Mouse (Mus musculus) kidney, adult 2 months (tissue): Measurements from ENCODE around the gene Irgm1. TPM values are rescaled to one million over a fixed set of nuclear protein-coding genes. Genes with fewer than 3 reads are reported as not detected.
"Not testable (repeated sequence)": the region's sequence is repeated elsewhere in the genome, so short reads cannot be mapped to it uniquely, and the experiment has no call there.

Source experiments
- DNase-seq: peaks from one replicate; pipeline ENCODE4 v3.0.0; 2021
- H3K27ac ChIP-seq: fragments of 200-500 bp; 2 replicates; pipeline ENCODE4 v1.5.1; 2012; ENCODE audit warnings: low read depth, low read length, control low read depth, inconsistent platforms; ENCODE audit not compliant: insufficient read depth
- H3K27me3 ChIP-seq: fragments of 200-500 bp; replicated peaks from 2 replicates; pipeline ENCODE4 v1.6.1; 2012; ENCODE audit warnings: mild to moderate bottlenecking, moderate library complexity, low read length, inconsistent platforms; ENCODE audit not compliant: control insufficient read depth, insufficient read depth
- H3K36me3 ChIP-seq: fragments of 200-500 bp; 2 replicates; pipeline ENCODE4 v1.6.1; 2012; ENCODE audit warnings: mild to moderate bottlenecking, moderate library complexity, low read length, inconsistent platforms; ENCODE audit not compliant: control insufficient read depth, insufficient read depth
- H3K4me1 ChIP-seq: fragments of 200-500 bp; 2 replicates; pipeline ENCODE4 v1.6.1; 2011; ENCODE audit warnings: low read length; ENCODE audit not compliant: control insufficient read depth, insufficient read depth
- H3K4me3 ChIP-seq: fragments of 200-500 bp; 2 replicates; pipeline ENCODE4 v1.5.1; 2011; ENCODE audit warnings: mild to moderate bottlenecking, low read depth, low read length, control low read depth; ENCODE audit not compliant: insufficient read depth
- CTCF ChIP-seq: fragments of 200-500 bp; conservative IDR thresholded peaks from 2 replicates; pipeline ENCODE4 v1.5.1; 2011; ENCODE audit warnings: low read depth, mild to moderate bottlenecking, control low read depth, low read length, moderate library complexity, mixed read lengths; ENCODE audit not compliant: insufficient read depth, insufficient read length
- POLR2A ChIP-seq: fragments of 200-500 bp; IDR thresholded peaks from one replicate; pipeline ENCODE4 v1.6.1; 2011; ENCODE audit warnings: low read depth, low read length, control low read depth
- WGBS: fragments of 180-500 bp; shearing (Covaris S2); methylation state at CpG from one replicate; pipeline ENCODE4 v1.1.7; 2018; 5-methylcytosine and 5-hydroxymethylcytosine counted together
- polyA plus RNA-seq: library from polyadenylated mRNA; depleted of rRNA; stranded (reverse); fragments of >200 nt; gene quantifications from 2 replicates; pipeline ENCODE4 v1.2.3, GENCODE M21; 2012; rRNA removed

Irgm1 gene
- 24.4 and 28.2 TPM in 2 replicates for polyA plus RNA-seq

DNA sequence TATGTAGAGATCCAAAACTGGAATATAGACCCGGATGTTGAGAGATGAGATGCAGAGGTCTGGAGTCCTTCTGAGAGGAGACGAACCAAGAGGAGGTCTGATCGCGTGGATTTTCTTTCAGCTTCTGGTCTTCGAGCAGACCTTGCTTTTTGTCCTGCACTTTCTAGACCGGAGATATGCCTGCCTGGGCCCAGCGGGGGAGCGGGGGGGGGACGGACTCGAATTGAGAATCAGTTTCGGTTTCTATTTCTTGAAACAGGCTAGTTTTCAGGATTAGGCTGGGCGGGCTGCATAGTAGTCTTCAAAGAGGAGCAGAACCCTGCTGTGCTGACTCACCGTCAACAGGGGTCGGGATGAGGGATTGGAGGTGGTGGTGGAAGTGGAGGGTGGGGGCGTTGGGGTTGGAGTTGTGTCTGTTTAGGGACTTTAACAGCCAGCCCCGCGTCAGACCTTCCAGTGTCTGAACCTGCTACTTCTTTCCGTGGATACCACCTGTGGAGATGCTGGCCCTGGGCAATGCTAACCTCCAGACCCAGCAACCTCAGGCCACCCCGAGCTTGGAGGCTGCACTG is at the start of gene Irgm1:
TSS of gene Irgm1 (minus strand) at position 483 of the 572 bp plus-strand sequence.
- H3K4me3 ChIP-seq = peak within 1 kb of the TSS; percentile 92
- under 1% methylated on average over 19 of the region's 19 CpGs for WGBS
- H3K4me1 ChIP-seq = peaks cover 19% of the 10 kb centered on the region; the same call in 1 of the 2 replicates
- TF ChIP-seq CTCF = no peak
- TF ChIP-seq POLR2A = peak; percentile 5
- peak; percentile 89 for DNase-seq
- peaks cover 2% of the 10 kb centered on the region for H3K36me3 ChIP-seq
- H3K27me3 ChIP-seq = no peaks in the 10 kb centered on the region
- H3K27ac ChIP-seq = peak within 1 kb of the TSS; percentile 89

DNA sequence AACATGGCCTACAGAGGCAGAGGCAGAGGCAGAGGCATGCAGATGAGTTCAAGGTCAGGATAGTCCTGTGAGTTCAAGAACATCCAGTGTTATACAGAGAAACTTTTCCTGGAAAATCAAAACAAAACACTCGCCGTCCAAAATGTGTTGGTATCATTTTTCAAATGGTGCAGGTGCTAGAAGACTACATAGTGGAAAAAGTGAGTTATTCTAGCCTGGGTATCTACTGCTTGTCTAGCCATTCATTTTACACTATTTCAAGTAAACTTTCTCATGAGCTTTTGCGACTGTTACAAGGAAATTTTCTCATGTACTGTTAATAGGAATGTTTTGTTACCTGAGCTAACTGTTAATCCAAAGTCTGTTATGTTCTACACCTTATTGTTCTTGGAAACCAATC is 46.9 kb upstream of the Irgm1 start:
- Histone ChIP-seq H3K27me3 (no peaks in the 10 kb centered on the region), H3K27ac (no peak overlapping the region), H3K36me3 (no peaks in the 10 kb centered on the region), H3K4me3 (no peak overlapping the region), H3K4me1 (peaks cover 3% of the 10 kb centered on the region; the same call in 1 of the 2 replicates)
- 65% methylated on average over 3 of the region's 3 CpGs for WGBS
- no peak for DNase-seq
- TF ChIP-seq POLR2A = no peak
- TF ChIP-seq CTCF = no peak

DNA sequence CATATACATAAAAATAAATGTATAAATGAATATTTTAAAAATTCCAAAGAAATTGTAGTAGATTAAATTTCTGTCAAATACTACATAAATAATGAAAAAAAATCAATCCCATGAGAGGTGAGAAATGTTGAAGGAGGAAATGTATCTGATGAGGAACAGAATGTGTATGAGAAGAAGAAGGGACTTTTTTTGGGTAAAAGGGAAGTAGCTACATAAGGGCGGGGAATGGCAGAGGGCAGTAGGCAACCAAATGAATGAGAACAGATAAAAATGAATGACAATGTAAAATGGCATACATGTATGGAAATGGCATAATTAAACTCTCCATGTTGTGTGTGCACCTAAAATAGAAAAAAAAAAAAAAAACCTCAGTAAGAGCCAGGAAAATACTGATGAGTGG is 42.1 kb upstream of the Irgm1 start:
- TF ChIP-seq CTCF = no peak
- TF ChIP-seq POLR2A = no peak
- H3K27ac ChIP-seq = no peak overlapping the region
- WGBS = 93% methylated on average over 1 of the region's 1 CpGs
- no peak overlapping the region for H3K4me3 ChIP-seq
- no peaks in the 10 kb centered on the region for H3K4me1 ChIP-seq
- H3K27me3 ChIP-seq = no peaks in the 10 kb centered on the region
- DNase-seq = no peak
- no peaks in the 10 kb centered on the region for H3K36me3 ChIP-seq

DNA sequence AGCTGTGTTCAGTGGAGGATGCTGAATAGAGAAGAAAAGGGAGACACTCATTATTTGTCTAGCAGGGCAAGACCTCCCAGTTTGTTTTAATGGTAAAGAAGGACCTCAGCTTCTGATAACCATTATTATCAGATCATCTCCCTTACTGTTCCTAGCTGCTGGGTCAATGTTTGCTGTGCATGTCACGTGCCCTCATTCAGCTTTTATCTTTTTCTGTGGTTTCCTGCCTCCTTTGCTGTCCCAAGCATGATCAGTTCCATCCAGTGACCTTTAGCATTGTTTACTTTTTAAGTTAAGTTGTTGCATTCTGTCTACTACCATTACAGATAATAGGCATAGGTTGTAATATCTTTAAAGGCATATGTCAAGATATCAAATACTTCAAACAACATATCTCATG is 37.0 kb upstream of the Irgm1 start:
- Histone ChIP-seq H3K4me3 (no peak overlapping the region), H3K27ac (no peak overlapping the region), H3K36me3 (no peaks in the 10 kb centered on the region), H3K4me1 (no peaks in the 10 kb centered on the region), H3K27me3 (no peaks in the 10 kb centered on the region)
- no peak for DNase-seq
- 85% methylated on average over 1 of the region's 1 CpGs for WGBS
- TF ChIP-seq CTCF (no peak), POLR2A (no peak)

DNA sequence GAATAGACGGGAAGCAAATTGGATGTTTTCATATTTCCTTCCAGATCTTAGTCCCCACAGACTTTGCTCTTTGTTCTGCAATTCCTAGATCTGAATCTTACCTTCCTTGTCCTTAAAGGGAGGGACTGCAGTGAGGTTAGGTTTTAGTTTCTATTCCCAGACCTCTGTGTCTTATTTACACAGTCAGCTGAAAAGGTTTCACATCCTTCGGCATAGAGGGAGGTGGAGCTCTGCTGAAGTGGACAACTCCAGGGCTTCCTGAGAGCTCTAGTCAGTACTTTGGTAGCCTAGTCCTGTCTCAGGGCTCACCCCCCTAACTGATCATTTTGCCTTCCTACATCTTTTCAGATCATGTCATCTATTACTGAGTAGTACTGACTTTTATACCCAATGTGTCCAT is 30.5 kb upstream of the Irgm1 start, which contains the start of gene Gm5431:
TSS of gene Gm5431 (minus strand) at position 194 of the 400 bp plus-strand sequence.
- no peaks in the 10 kb centered on the region for H3K27me3 ChIP-seq
- no peaks in the 10 kb centered on the region for H3K36me3 ChIP-seq
- peaks cover 15% of the 10 kb centered on the region for H3K4me1 ChIP-seq
- H3K27ac ChIP-seq = 0 out of 2 replicates have a peak within 1 kb of the TSS, but pooled peaks have one; percentile 55
- whole genome bisulfite sequencing = 39% methylated on average over 2 of the region's 2 CpGs
- no peak within 1 kb of the TSS for H3K4me3 ChIP-seq
- TF ChIP-seq POLR2A (no peak), CTCF (no peak)
- peak; percentile 47 for DNase-seq

DNA sequence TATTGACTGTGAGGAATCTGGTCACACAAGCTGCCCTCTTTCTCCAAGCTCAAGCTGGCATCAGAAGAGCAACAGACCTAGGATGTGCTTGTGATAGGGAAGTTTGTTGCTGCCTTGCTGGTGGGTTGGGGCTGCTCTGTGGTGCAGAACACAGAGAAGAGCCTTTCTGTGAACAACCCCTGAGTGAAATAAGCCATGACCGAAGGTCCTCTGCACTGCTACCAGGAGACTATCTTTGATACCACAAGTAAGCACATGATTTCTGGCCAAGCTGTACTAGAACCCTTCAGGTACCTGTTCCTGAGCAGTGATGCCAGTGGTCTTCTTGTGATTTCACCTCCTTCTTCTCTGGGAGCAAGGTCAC is 30.1 kb upstream of the Irgm1 start:
- H3K36me3 ChIP-seq, H3K4me3 ChIP-seq, H3K27me3 ChIP-seq: not testable (repeated sequence)
- H3K27ac ChIP-seq = 0 out of 2 replicates have a peak overlapping the region, but pooled peaks have one; percentile 55
- 92% methylated on average over 1 of the region's 1 CpGs for WGBS
- peak; percentile 34 for DNase-seq
- H3K4me1 ChIP-seq = peaks cover 15% of the 10 kb centered on the region

DNA sequence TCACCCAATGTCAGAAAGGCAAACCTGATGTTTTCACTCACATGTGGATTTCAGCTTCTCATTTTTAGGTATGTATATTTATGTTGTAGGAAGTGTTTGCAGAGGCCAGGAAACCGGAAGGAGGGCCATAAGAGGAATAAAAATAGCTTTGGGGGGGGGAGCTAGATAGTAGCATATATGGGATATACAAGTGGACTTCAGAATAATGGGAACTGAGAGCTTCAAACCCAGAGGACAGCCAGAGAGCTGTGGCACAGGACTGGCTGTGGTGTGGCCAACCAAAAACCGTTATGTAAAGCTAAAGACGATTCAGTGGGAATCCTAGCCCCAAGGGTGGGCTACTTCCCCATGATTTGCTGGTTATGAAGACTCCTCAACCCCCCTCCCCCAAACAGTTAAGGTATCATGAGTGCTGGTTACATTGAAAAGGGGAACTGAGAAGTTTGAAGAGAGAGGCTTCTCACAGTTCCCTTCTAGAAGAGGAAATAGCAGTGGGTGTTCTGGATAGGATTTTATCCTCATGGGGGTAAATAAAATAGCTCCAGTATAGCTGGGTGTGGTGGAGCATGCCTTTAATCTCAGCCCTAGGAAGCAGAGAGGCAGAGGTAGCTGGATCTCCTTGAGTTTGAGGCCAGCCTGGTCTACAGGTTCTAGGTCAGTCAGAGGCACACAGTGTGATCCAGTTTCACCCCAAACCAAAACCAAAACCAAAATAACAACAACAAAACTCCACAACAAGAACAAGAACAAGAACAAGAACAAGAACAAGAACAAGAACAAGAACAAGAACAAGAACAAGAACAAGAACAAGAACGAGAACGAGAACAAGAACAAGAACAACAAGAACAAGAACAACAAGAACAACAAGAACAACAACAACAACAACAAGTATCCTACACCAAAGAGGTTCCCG is 29.4 kb upstream of the Irgm1 start:
- not testable (repeated sequence) for H3K4me3 ChIP-seq, H3K27ac ChIP-seq, H3K36me3 ChIP-seq, H3K27me3 ChIP-seq, DNase-seq
- WGBS = 76% methylated on average over 6 of the region's 6 CpGs
- H3K4me1 ChIP-seq = peaks cover 15% of the 10 kb centered on the region
